In genomic region chr4:137121684-137122083, GRCm38 (mm10) we compare ENCODE assay signal across 14 mouse cellular contexts.
DNase-seq lines count a peak whose midpoint lies in the region; TF ChIP-seq lines count a peak whose summit lies in the region.
"Had no signal": no experiment of that assay in that cellular context is flagged by ENCODE, and none has a peak within 500 bp of the region (broad histone marks: within the 10 kb centered on the region; RNA-seq: fewer than 3 reads in every experiment).

No protein-coding gene starts in this region.

- TF ChIP-seq CTCF in gastrocnemius, adult 2 months (IDR thresholded peaks at IDR 0.05), result no peak

- intact Hi-C loops in gastrocnemius, adult 2 months (cut with DNase I), result no loop called here

- no peak overlapping the region for H3K4me3 ChIP-seq in gastrocnemius, adult 2 months
- H3K4me3 ChIP-seq: embryonic facial prominence, embryonic 15.5 days; hindbrain, embryonic 10.5 days; limb, embryonic 15.5 days had no signal

- DNase-seq in adrenal gland, postnatal 25 days, result peak; percentile 42
- DNase-seq in adrenal gland, adult 8-10 months, result no peak
- peak; percentile 31 for DNase-seq in right cerebral cortex, adult 18-20 months
- no peak for DNase-seq in right cerebral cortex, adult 2 months (ENCODE audit: low spot score in 2 of 2)
- DNase-seq in lung, postnatal 10 days, result peak; percentile 54
- DNase-seq in thymus, postnatal 36 days, result no peak
- no peak for DNase-seq in B cell, adult 2 months
- no peak for DNase-seq in gastrocnemius, adult 2 months
- DNase-seq: cerebellum, adult 9-11 months; kidney, adult 8-10 months; thymus, postnatal 14 days had no signal

- H3K27ac ChIP-seq in gastrocnemius, adult 2 months, result no peak overlapping the region
- H3K27ac ChIP-seq: embryonic facial prominence, embryonic 15.5 days; hindbrain, embryonic 10.5 days; limb, embryonic 15.5 days had no signal

Comparison
In these comparisons a context has a peak if more than half of its experiments do, and no peak if none do; other contexts are left out.
1. DNase-seq: peak in adrenal gland, postnatal 25 days (single experiment), right cerebral cortex, adult 18-20 months (single experiment) and lung, postnatal 10 days (single experiment); none in adrenal gland, adult 8-10 months (single experiment), right cerebral cortex, adult 2 months (0 of 2), thymus, postnatal 36 days (0 of 2), B cell, adult 2 months (0 of 2) and gastrocnemius, adult 2 months (single experiment).